Mouse (Mus musculus) intestine, embryonic 14.5 days (tissue): ENCODE results near the gene Dnajc14. TPM values are rescaled to one million over a fixed set of nuclear protein-coding genes. Genes with fewer than 3 reads are reported as not detected.

Experiments used
- ATAC-seq: fragments of 200-750 bp; cut with Nextera tagmentation; replicated peaks from 2 replicates; pipeline ENCODE4 v1.8.0; 2017; ENCODE audit warnings: low read depth, moderate number of reproducible peaks, moderate TSS enrichment, moderate library complexity; ENCODE audit not compliant: low FRiP score, low TSS enrichment
- DNase-seq: peaks from one replicate; pipeline ENCODE4 v3.0.0-alpha.2; 2018; ENCODE audit warnings: low spot score
- H3K27ac ChIP-seq: fragments of 300-500 bp; sonication (generic); 2 replicates; pipeline ENCODE4 v1.5.1; 2014; ENCODE audit warnings: low read depth, mild to moderate bottlenecking, control low read depth
- H3K27me3 ChIP-seq: fragments of 300-500 bp; sonication (generic); replicated peaks from 2 replicates; pipeline ENCODE4 v1.6.1; 2014; ENCODE audit warnings: low read length, control low read depth; ENCODE audit not compliant: control insufficient read depth, insufficient read depth
- H3K36me3 ChIP-seq: fragments of 300-500 bp; sonication (generic); 2 replicates; pipeline ENCODE4 v1.6.1; 2014; ENCODE audit warnings: low read length, control low read depth; ENCODE audit not compliant: control insufficient read depth, insufficient read depth
- H3K4me1 ChIP-seq: fragments of 300-500 bp; sonication (generic); replicated peaks from 2 replicates; pipeline ENCODE4 v1.6.1; 2014; ENCODE audit warnings: low read length, control low read depth, mixed read lengths; ENCODE audit not compliant: control insufficient read depth, insufficient read depth
- H3K4me2 ChIP-seq: fragments of 300-500 bp; sonication (generic); 2 replicates; pipeline ENCODE4 v1.6.1; 2014; ENCODE audit warnings: low read length
- H3K4me3 ChIP-seq: fragments of 300-500 bp; sonication (generic); 2 replicates; pipeline ENCODE4 v1.5.1; 2014; ENCODE audit warnings: low read depth, low read length, control low read depth, mixed read lengths
- H3K9ac ChIP-seq: fragments of 300-500 bp; sonication (generic); 2 replicates; pipeline ENCODE4 v1.6.1; 2014; ENCODE audit warnings: mild to moderate bottlenecking, low read length
- H3K9me3 ChIP-seq: fragments of 300-500 bp; sonication (generic); 2 replicates; pipeline ENCODE4 v1.6.1; 2016; ENCODE audit warnings: low read length, control low read depth; ENCODE audit not compliant: control insufficient read depth
- WGBS: fragments of 180-500 bp; shearing (Covaris S2); extraction: QIAGEN DNeasy Blood & Tissue Kit; methylation state at CpG from one replicate; pipeline ENCODE4 v1.1.7; 2014; 5-methylcytosine and 5-hydroxymethylcytosine counted together
- polyA plus RNA-seq: library from polyadenylated mRNA; unstranded; fragments of >200 nt; fragmentation: Nextera tagmentation; extraction: Ambion mirVana; gene quantifications from 2 replicates; pipeline ENCODE4 v1.2.1, GENCODE M21; 2014

Dnajc14 gene
- polyA plus RNA-seq, 1 experiment from 2014 or later, result 35.5 TPM

- Histone ChIP-seq H3K4me2 (no peak overlapping the region), H3K27ac (no peak overlapping the region), H3K4me1 (no peaks in the 10 kb centered on the region), H3K27me3 (no peaks in the 10 kb centered on the region), H3K36me3 (peaks cover 65% of the 10 kb centered on the region), H3K9me3 (no peaks in the 10 kb centered on the region), H3K9ac (no peak overlapping the region), H3K4me3 (no peak overlapping the region)
- ATAC-seq, result no peak
- no peak for DNase-seq
These were observed 57.3 kb downstream of the Dnajc14 start for GRCm38 (mm10) chr10:128861176-128861575.

GRCm38 (mm10) chr10:128866042-128866441, 62.2 kb downstream of the Dnajc14 start:
- Histone ChIP-seq H3K36me3 (peaks cover 66% of the 10 kb centered on the region), H3K4me1 (no peaks in the 10 kb centered on the region), H3K27me3 (no peaks in the 10 kb centered on the region), H3K27ac (no peak overlapping the region), H3K4me2 (no peak overlapping the region), H3K4me3 (no peak overlapping the region), H3K9me3 (no peaks in the 10 kb centered on the region), H3K9ac (no peak overlapping the region)
- ATAC-seq (no peak), DNase-seq (no peak)
- WGBS, result 84% methylated on average over 3 of the region's 3 CpGs

- Histone ChIP-seq H3K27me3 (no peaks in the 10 kb centered on the region), H3K4me3 (no peak overlapping the region), H3K9ac (no peak overlapping the region), H3K4me1 (no peaks in the 10 kb centered on the region), H3K9me3 (no peaks in the 10 kb centered on the region), H3K4me2 (no peak overlapping the region), H3K36me3 (peaks cover 66% of the 10 kb centered on the region), H3K27ac (no peak overlapping the region)
- ATAC-seq, result no peak
- DNase-seq, result no peak
- WGBS, result 87% methylated on average over 1 of the region's 1 CpGs
These were observed 62.7 kb downstream of the Dnajc14 start for GRCm38 (mm10) chr10:128866518-128866917.

Other genes starting within 250 kb of the Dnajc14 start
- gene Pa2g4, start 238.1 kb upstream of the Dnajc14 start, polyA plus RNA-seq, result 248 and 252 TPM in 2 replicates
- 31.2 and 32.4 TPM in 2 replicates for gene Erbb3, start 214.4 kb upstream of the Dnajc14 start, polyA plus RNA-seq
- 1,095 and 1,163 TPM in 2 replicates for gene Rps26, start 177.3 kb upstream of the Dnajc14 start, polyA plus RNA-seq
- gene Ikzf4, start 158.1 kb upstream of the Dnajc14 start, polyA plus RNA-seq, result 3.0 and 3.2 TPM in 2 replicates
- 9.8 and 12.7 TPM in 2 replicates for gene Suox, start 130.0 kb upstream of the Dnajc14 start, polyA plus RNA-seq
- gene Rab5b, start 107.8 kb upstream of the Dnajc14 start, polyA plus RNA-seq, result 59.4 and 64.4 TPM in 2 replicates
- 1.2 TPM in 2 replicates for gene Pmel, start 99.9 kb upstream of the Dnajc14 start, polyA plus RNA-seq
- gene Cdk2, start 99.0 kb upstream of the Dnajc14 start, polyA plus RNA-seq, result 89.0 and 93.2 TPM in 2 replicates
- gene Dgka, start 59.2 kb upstream of the Dnajc14 start, polyA plus RNA-seq, result 5.9 and 7.7 TPM in 2 replicates
- gene Pym1, start 56.2 kb upstream of the Dnajc14 start, polyA plus RNA-seq, result 34.2 and 38.5 TPM in 2 replicates
- 0.43 and 0.72 TPM in 2 replicates for gene Mmp19, start 13.2 kb upstream of the Dnajc14 start, polyA plus RNA-seq
- 13.2 and 16.4 TPM in 2 replicates for gene Tmem198b, start 308 bp downstream of the Dnajc14 start, polyA plus RNA-seq
- gene Sarnp, start 13.3 kb downstream of the Dnajc14 start, polyA plus RNA-seq, result 189 and 203 TPM in 2 replicates
- 86.0 and 88.0 TPM in 2 replicates for gene Ormdl2, start 17.6 kb downstream of the Dnajc14 start, polyA plus RNA-seq
- 4.5 and 5.3 TPM in 2 replicates for gene Gdf11, start 87.7 kb downstream of the Dnajc14 start, polyA plus RNA-seq
- 558 and 572 TPM in 2 replicates for gene Cd63, start 96.9 kb downstream of the Dnajc14 start, polyA plus RNA-seq
- gene Rdh5, start 118.8 kb downstream of the Dnajc14 start, polyA plus RNA-seq, result 8.9 and 11.5 TPM in 2 replicates
- 218 and 228 TPM in 2 replicates for gene Bloc1s1, start 120.0 kb downstream of the Dnajc14 start, polyA plus RNA-seq
- gene Itga7, start 129.8 kb downstream of the Dnajc14 start, polyA plus RNA-seq, result 2.1 and 2.3 TPM in 2 replicates
- 1.2 and 2.4 TPM in 2 replicates for gene Mettl7b, start 156.9 kb downstream of the Dnajc14 start, polyA plus RNA-seq
- gene Olfr9, start 185.4 kb downstream of the Dnajc14 start, polyA plus RNA-seq, result not detected in 2 replicates
- gene Olfr763, start 206.7 kb downstream of the Dnajc14 start, polyA plus RNA-seq, result not detected in 2 replicates
- gene Olfr764-ps1, start 235.8 kb downstream of the Dnajc14 start, polyA plus RNA-seq, result not detected in 2 replicates
- not detected in 2 replicates for gene Olfr765, start 245.9 kb downstream of the Dnajc14 start, polyA plus RNA-seq